Mouse (Mus musculus): ENCODE measurements around the gene a. TPM values are rescaled to one million over a fixed set of nuclear protein-coding genes. Genes with fewer than 3 reads are reported as not detected.
"Not testable (repeated sequence)": the region's sequence is repeated elsewhere in the genome, so short reads cannot be mapped to it uniquely, and the experiment has no call there.

The a gene
- total RNA-seq, 4 experiments from 2014 or later = not detected

DNA sequence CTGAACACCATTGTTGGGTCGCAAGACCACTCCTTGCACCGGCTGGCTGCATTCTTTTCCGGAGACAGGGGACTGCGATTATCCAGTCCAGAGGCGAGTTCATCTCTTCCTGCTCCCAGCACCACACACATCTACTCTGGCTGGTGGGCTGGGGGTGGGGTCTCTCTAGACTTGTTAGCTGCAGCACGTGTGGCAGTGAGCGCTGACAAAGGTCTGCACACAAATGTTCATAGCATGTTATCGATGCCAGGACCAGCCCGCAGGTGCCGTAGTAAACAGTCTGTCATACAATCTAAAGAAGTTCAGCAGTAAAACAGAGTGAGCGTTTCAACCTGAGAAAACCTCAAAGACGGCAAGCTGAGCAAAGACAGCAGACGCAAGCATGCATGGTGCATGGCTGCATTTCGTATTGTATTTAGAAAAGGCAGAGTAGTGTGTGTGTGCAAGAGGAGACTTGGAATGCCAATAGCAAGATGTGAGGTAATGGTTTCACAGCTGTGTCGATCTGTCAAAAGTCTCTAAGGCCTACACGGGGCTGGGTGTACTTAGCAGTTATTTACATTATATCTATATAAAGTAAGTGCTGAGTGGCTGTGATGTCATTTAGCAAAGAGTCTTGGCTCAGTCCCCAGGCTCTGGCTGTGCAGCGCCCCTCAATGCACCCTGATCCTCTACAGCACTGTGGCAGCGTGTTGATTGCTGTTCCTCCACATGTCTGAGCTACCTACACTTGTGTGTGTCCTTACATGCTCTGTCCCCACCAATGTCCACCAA, 180.9 kb downstream of the a start:
- no peak for DNase-seq (ENCODE audit: low spot score in 2 of 2)

DNA sequence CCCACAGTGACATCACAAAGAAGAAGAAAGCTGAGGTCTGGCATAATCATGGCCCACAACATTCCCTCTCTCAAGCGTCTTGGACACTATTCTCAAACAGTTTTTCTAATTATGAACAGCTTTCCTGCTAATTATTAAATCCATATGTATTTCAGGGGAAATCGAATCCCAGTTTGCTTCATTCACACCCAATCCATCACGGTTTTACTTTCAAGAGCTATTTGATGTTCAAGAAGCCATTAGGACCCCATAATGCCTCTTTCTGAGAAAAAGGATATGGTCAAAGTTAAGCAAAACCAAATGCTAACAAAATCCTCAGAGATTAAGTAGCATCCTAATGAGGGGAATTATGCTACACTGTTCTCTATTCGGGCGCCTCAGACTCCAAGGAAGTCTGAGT, 181.8 kb downstream of the a start:
- DNase-seq (ENCODE audit: low spot score in 2 of 2) = no peak

DNA sequence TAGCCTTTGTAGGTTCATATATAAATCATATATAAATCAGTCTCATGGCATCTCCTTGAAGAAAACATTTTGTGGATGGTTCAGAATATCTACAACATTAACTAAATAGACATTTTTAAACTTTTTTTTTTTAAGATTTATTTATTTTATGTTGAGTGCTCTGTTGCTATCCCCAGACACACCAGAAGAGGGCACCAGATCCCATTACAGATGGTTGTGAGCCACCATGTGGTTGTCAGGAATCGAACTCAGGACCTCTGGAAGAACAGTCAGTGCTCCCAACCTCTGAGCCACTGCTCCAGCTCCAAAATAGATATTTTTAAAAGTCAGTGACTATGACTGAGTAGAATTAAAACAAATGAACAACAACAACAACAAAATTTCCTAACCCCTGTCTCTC, 195.4 kb downstream of the a start:
- no peak for DNase-seq (ENCODE audit: low spot score in 2 of 2)

DNA sequence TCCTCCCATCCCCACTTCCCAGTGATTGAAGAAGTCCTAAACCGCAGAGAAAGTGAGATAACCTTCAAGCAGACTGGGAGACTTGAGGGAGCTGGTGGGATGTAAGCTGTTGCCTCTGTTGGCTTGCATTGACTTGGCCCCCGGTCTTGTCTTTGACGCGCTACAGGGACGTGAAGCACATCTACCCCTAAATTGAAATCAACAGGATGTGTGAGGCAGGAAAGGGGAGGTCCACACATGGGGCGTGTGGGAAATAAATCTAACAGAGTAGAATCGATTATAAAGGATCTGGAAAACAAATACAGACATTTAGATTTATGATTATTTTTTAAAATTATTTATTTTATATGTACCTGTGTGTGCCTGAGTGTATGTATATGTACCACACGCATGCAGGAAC, 200.2 kb downstream of the a start:
- DNase-seq (ENCODE audit: low spot score in 2 of 2) = no peak

DNA sequence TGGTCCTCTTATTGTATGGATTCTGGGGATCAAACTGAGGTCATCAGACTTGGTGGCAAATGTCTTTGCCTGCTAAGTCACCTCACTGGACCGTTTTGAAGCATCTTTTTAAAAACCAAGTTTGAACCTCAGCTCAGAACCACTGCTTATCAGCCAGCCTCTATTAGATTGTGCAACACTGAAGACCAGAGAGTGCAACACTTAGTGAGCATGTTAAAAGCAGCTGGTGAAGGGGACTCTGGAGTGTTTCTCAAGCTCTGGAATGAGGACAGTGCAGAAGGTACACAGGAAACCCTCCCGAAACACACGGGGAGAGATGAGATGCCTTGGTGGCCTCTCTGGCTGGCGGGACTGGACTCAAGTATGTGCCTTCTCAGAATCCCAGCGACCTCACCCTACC, 200.9 kb downstream of the a start:
- DNase-seq (ENCODE audit: low spot score in 2 of 2) = no peak

DNA sequence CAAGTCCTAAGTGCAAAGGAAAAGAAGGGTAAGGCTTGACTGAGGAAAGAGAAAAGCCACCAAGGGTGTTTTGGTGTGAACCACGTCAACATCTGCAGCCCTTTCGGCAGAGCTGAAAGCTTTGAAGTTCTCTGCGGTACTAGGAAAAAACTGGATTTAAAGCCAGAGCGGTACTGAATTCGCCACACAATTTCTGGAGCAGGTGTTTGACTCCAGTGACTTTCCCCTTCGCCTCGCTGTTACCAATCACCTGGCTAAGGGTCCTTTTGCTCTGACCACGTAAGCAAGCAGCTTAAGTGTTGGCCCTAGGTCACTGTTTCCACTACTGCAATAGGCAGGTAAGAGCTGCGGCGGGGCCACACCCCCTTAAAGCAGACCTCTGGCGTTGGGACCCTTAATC, 214.3 kb downstream of the a start:
- DNase-seq (ENCODE audit: low spot score in 2 of 2) = no peak

DNA sequence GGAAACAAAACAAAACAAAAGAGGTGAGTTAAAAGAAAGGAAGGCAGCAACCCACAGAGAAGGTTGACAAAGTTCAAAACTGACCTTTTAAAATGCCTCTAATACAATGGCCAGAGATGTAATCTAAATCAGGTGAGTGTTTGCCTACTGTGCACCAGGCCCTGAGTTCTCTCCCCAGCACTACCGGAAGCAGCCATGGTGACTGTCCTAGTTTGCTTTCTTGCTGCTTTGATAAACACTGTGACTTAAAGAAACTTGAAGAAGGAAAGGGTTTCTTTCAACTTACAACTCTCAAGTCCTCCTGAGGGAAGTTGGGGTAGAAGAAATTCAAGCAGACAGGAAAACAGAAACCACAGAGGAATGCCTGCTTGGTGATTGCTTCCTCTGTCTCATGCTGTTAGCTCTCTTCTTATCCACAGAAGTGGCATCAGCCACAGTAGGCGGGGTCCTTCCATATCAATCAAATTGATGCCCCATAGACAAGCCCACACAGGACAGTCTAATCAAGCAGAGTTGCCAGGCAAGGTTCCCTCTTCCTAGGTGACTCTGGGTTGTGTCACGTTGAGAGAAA, 220.0 kb downstream of the a start:
- no peak for DNase-seq (ENCODE audit: low spot score in 2 of 2)

DNA sequence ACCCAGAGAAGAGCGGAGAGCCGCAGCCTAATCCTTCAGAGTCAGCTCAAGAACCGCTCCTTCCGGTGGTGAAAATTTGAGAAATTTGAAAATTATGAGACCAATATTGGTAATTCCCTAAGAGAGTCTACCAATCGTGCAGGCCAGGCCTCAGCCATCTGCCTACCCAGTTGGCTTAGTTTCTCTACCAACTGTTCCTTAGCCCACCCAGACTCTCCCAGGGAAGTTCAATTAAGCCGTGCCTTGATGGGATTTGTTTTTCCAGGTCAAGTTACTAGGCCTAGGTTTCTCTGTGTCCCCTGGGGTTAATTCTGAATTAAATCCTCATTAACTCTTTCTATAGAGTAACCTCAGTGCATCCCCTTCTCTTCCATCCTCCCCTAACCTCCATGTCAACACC, 221.8 kb downstream of the a start:
- DNase-seq (ENCODE audit: low spot score in 2 of 2) = peak in 1 of 2 experiments; percentile 38

DNA sequence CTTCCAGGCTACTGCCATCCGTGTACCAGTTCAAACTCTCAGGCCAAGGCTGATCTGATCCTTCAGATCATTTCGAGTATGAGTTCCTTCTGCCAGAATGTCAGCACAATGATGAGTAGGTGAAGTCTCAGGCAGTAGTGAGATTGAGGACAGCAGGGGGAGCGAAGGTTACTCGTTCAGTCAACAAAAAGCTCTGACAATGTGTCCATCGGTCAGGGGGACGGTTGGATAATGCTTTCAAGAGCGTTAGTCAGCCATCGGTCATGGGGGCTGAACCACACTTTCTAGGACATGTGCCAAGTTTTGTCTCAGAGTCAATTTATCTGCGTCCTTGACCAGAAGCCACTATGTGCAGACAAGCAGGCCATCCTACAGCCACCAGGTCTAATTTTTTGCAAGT, 225.5 kb downstream of the a start:
- not testable (repeated sequence) for DNase-seq (ENCODE audit: low spot score in 2 of 2)

DNA sequence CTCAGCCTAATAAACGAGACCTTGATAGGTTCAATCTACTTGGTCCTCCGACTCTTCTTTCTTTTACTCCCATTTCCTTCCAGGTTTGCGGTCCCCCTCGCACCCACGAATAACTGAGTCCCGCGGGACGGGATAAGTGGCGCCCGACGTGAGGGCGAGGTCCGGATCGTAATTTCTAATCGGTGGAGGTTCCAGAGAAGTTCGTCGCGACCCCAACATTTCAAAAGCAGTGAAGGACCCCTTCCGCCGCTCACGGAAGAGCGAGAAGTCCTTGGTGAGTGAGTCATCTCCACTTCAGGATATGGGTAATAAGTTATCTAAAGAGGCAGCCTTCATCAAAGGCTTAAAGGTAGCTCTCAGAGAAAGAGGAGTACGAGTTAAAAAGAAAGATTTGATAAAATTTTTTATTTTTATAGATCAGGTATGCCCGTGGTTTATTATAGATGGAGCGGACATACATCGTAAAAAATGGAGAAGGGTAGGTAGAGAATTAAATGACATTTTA, 227.1 kb downstream of the a start, which contains the start of gene Gm14226:
Gene Gm14226 (plus strand): TSS at position 16 of the 505 bp plus-strand sequence.
- DNase-seq (ENCODE audit: low spot score in 2 of 2) = not testable (repeated sequence)

DNA sequence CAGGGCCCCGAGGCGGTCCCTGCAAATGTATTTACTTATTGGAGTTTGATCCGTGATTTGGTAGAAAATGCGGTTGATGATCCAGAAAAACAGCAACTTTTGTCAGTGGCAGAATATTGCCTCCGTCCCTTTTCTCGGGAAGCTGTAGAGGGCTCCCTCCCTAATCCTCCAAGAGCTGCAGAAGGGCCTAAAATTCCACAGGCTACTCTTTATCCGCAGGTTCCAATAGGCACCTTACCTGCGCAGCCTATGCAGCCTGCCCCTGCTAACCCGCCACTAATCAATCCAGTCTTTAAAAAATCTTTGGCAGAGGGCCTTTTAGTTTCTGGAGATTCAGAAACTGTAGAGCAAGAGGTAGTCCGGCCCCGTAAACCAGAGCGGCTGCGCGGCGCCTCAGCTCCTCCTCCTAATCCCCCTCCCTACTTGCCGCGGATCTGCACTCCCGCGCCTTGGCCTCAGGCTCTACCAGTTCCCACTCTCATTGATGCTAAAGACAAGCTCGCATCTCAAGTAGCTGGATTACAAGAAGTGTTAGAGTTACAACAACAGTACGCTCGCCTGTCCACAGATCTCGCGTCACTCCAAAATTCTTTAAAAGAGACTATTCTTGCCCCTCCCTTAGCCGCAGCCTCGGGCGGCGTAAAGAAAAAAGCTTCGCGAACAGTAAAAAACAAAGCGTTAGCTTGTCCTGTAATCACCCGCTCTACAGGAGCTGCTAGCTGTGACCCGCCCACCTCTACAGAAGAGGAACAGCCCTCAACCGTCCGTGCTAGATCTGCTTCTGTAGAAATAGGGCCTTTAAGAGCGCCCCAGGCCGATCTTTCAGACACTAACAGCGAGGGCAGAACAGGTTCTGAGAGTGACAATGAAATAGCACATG, 227.8 kb downstream of the a start:
- peak in 1 of 2 experiments; percentile 30 for DNase-seq (ENCODE audit: low spot score in 2 of 2)

DNA sequence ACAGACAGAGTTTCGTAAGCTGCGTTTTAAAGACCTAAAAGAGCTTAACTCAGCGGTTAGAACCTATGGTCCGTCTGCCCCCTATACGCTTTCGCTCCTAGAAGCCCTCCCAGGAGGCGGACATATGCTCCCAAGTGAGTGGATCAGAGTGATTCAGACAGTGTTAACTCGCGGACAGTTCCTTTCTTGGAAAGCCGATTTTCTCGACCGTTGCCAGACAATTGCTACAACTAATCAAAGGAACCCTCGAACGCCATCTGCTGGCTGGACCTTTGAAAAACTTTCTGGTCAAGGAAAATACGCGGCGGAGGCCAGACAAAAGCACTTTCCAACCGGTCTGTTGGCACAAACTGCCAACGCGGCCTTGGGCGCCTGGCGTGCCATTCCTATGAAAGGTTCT, 228.5 kb downstream of the a start:
- DNase-seq (ENCODE audit: low spot score in 2 of 2) = peak; percentile 77 to 88

DNA sequence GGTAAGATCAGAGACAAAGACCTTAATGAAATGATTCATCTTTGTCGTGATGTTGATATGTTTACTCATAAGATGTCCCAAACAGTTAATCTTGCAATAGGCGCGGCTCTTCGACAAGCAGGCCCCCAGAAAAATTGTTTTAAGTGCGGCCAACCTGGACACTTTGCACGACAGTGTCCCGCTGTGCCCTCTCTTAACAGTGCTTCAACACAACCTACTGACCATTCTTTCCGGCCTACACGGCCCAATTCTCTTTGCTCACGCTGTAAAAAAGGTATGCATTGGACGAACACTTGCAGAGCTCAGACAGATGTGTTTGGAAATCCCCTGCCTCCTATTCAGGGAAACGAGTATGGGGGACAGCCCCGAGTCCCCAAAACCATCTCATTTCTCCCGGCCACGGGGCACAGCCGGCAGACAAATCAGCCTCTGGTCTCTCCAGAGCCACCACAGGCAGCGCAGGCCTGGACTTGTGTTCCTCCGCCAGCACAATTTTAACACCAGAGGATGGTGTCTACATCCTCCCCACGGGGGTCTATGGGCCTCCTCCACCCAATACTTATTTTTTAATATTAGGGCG, 229.1 kb downstream of the a start:
- DNase-seq (ENCODE audit: low spot score in 2 of 2) = not testable (repeated sequence)

DNA sequence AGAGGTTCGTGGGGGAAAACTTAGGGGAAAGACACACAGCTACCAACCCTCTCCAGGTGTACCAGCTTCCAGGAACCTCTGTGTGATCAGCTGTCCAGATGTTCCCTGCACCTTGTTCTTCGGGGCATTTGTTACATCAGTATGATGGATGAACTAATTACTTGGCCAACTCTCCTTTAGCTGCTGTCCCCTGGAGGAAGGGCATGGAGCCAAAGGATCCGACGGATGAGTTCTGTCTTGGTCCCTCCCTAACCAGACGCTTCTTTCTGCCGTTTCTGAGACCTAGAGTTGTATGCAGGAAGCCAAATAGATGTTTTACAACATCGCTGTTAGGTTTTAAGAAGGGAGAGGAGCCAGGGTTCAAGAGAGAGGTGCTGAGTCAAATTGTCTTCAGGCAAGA, 239.6 kb downstream of the a start:
- DNase-seq (ENCODE audit: low spot score in 2 of 2) = no peak

DNA sequence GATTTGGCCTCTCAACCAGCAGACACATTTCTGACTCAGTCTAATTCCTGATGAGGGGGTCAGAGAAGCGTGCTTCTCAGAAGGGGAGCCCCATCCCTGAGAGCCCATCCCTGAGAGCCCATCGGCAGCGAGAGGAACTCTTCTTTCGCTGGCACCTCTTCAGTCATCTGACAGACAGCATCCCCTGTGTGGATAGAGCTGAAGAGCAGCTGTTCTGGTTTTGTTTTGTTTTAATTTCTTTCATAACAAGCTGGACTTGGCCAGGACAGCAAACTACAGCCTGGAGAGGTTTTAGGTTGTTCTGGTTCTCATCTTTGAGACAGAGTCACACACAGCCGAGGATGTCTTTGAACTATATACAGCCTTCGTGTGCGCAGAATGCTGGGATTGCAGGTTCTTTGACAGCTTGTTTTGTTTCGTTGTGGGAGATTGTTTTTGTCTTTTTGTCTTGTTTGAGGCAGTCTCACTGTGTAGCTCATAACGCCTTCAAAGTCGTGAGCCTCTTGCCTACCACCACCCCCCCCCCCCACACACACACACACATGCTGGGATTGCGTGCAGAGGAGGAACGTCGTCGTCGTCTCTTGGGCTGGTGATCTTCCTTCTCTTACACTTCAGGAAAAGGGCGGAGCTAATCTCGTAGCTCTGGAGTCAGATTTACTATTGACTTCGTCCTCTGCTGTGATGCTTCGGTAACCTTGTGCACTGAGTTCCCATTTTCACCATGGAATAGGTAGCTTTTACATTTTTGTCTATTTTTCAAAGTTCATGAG, 241.9 kb downstream of the a start:
- DNase-seq (ENCODE audit: low spot score in 2 of 2) = no peak

DNA sequence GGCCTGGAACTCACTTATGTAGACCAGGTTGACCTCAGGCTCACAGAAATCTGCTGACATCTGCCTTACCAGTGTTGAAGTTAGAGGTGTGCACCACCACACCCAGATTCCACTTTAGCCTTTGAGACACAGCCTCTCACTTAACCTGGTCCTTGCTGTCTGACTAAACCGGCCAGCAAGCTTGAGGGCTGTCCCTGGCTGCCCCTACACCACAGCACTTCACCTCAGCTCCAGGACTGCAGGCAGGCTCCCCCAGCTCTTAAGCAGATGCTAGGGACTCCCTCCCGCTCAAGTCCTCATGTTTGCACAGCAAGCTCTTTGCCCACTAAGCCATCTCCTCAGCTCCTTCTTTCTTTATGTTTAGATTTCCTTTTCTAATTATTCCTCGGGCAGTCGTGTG, 248.8 kb downstream of the a start:
- no peak for DNase-seq (ENCODE audit: low spot score in 2 of 2)

DNA sequence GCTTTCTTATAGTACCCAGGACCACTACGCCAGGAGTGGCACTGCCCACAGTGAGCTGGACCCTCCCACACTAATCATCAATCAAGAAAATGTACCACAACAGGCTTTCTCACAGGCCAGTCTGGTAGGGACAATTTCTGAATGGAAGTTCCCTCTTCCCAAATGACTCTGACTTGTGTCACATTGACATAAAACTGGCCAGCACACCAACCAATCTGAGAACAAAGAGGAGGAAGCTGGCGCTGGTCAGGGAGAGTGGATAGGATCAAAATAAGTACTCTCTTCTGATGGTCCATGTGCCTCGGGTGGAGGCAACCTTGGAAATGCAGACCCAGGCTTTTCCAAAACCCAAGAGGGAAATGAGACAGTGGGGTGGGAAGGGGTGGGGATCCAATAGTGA, 253.3 kb downstream of the a start:
- no peak for DNase-seq (ENCODE audit: low spot score in 2 of 2)

DNA sequence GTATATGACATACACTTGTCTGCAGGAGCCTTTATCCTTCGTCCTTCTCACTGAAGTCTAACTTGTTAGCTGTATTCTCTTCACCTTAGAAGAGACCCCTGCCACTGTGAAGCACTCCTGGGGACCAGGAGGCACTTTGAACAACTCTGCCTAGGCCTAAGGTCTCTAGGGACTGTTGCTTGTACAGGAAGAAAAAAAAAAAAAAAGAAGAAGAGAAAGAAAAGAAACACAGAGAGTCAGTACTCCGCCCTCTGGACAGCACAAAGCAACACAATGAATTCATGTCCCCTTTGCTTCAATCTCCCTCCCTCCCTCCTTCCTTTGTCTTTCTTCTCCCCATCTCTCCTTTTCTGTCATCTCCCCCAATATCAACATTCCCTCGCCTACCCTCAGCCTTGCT, 253.9 kb downstream of the a start:
- DNase-seq (ENCODE audit: low spot score in 2 of 2) = no peak

DNA sequence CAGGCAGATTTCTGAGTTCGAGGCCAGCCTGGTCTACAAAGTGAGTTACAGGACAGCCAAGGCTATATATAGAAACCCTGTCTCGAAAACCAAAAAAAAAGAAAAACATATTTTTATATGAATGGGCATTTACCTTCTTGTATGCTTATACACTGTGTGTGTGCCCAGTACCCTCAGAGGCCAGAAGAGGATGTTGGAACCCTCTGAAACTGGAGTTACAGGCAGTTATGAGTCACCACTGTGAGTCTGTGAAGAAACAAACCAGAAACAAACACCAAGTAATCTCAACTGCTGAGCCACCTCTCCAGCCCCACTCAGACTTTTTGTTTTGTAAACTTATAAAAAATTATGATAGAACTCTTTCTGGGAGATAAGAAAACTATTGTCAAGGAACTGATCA, 255.6 kb downstream of the a start:
- no peak for DNase-seq (ENCODE audit: low spot score in 2 of 2)

DNA sequence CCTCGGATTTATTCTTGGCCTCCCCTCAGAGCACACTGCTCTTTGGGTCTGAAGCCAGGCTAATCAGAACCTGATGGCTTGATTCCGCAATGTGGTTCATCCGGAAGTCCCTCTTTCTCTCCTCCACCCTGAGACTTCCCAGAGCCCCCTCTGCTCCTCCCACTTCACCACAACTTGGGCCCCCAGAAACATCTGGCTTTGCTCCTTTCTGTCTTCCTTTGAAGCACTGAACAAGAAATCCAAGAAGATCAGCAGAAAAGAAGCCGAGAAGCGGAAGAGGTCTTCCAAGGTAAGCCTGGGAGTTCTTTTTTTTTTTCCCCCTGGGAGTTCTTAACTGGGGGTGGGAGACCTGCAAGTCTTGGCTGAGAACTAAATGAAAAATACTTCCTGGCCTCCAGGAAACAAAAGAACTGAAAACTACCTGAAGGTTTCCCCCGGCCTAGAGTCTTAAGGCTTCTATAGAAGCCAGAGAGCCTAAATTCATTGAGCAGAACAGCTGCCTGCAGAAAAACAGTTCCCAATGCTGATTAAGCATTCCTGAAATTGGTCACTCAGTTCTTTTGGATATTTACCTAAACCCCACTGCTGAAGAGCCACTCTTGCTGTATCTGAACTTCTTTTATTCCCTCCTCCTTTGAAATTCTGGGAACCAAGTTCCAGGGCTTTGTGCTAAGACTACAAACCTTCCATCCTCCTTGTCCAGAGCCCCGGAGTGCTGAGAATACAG, 256.4 kb downstream of the a start:
- no peak for DNase-seq (ENCODE audit: low spot score in 2 of 2)
